Mouse (Mus musculus): ENCODE measurements around the gene Smarcd1.

DNA sequence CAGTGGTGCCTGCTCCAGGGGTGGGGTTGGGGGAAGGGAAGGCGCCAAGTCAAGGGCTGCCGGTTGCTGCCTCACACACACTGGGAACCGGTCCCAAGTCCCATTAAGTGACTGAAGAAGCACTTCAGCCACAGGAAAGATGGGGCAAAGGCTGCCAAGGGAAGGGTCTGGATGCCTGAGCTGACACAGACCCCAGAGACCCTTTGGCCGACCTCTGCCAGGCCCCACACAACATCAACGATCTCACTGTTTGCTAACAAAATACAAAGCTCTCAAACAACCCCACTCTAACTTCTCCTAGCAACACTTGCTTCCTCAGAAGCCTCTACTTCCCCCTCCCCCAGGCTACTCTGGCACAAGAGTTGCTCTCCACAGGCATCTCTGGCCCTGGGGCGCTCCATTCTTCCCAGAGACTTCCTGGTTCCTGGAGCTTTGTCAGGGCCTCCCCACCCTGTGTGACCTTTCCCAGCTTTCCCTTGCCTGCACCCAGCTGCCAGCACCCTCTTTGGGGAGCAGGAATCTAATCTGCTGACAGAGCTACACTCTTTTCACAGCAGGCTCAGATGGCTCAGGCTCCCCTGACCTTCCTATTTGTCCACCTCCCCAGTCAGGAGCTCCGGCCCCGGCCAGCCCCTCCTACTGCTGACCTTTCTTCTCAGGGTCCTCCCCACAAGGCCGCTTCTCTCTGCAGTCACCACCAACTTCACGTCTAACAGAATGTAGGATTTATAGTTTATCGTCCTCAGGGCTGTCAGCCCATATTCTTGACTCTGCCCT is 21.8 kb downstream of the Smarcd1 start:
- TF ChIP-seq CTCF (IDR thresholded peaks at IDR 0.05; ENCODE audit: control insufficient read depth, insufficient read depth, low read length) (no peak), POLR2A (IDR thresholded peaks at IDR 0.05; ENCODE audit: borderline replicate concordance, control insufficient read depth, low read depth, low read length) (no peak)

Data from bone marrow, adult 2 months (tissue).